Mouse (Mus musculus) WW6 (cell line): ENCODE measurements around the gene Ints6.

Experiments
- DNase-seq: peaks from one replicate; pipeline ENCODE4 v3.0.0-alpha.2; 2013; ENCODE audit warnings: low read depth, low spot score

Gene Ints6

DNA sequence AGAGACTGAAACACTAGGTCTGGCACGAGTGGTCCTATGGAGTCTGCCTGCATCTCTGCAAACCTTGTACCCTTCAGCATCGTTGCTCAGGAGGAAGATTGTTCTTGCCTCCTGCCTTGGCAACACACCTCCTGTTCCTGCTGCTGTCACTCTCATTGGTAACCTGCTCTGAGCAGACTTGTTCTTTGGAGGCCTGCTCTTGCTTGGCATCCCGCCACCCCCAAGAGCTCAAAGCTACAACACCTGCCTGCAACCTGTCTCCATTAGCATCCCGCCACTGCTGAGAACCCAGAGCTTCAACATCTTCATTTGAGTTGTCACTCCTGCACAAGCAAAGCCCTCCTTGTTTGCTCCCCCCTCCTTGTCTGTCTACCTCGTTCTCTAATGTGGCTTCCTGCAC is 133.0 kb downstream of the Ints6 start:
- no peak for DNase-seq
